Mouse (Mus musculus) brain, embryonic 14.5 days (tissue): ENCODE results near the gene Opcml. TPM values are rescaled to one million over a fixed set of nuclear protein-coding genes. Genes with fewer than 3 reads are reported as not detected.

ENCODE experiments used
- DNase-seq: peaks from one replicate; pipeline ENCODE4 v3.0.0-alpha.2; 2011; ENCODE audit warnings: low read depth
- CTCF ChIP-seq: fragments of 200-500 bp; IDR thresholded peaks from 2 replicates; pipeline ENCODE4 v1.5.1; 2012; ENCODE audit warnings: inconsistent platforms, mild to moderate bottlenecking, moderate library complexity, borderline replicate concordance; ENCODE audit not compliant: insufficient read depth, insufficient read length; ENCODE audit errors: extremely low read depth
- POLR2A ChIP-seq: fragments of 200-500 bp; IDR thresholded peaks from 2 replicates; pipeline ENCODE4 v1.6.1; 2012; ENCODE audit warnings: mild to moderate bottlenecking, inconsistent platforms, borderline replicate concordance; ENCODE audit not compliant: poor library complexity, insufficient read depth, insufficient read length, severe bottlenecking; ENCODE audit errors: extremely low read depth
- polyA plus RNA-seq: library from polyadenylated mRNA; depleted of rRNA; stranded (reverse); fragments of >200 nt; gene quantifications from 2 replicates; pipeline ENCODE4 v1.2.3, GENCODE M21; 2012

Gene Opcml
- polyA plus RNA-seq, 1 experiment = 22.0 TPM

DNA sequence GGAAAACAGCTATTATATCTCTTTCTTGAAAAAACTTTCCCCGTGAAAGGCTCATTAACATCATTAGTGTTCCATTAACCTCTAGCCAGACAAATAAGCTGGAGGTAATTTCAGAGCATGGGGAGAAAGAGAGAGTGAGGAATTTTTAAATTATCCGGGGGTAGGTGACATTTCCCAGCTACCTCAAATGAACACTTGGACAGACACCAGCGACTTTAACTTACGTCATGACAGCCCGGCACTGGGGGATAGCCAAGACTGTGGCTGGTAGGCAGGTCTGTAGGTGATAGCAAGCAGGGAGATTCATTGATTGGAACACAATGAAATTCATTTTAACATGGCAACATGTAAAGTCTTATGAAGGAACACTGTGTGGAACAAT lies 436.0 kb downstream of the Opcml start:
- TF ChIP-seq POLR2A = no peak
- TF ChIP-seq CTCF = no peak
- no peak for DNase-seq

GRCm38 (mm10) chr9:28238450-28238849 lies 447.9 kb downstream of the Opcml start:
- DNase-seq = peak; percentile 63
- TF ChIP-seq POLR2A (no peak), CTCF (no peak)

- TF ChIP-seq POLR2A (no peak), CTCF (peak; percentile 83)
- peak; percentile 82 for DNase-seq
Observed at GRCm38 (mm10) chr9:28247742-28248503, 457.3 kb downstream of the Opcml start.

DNA sequence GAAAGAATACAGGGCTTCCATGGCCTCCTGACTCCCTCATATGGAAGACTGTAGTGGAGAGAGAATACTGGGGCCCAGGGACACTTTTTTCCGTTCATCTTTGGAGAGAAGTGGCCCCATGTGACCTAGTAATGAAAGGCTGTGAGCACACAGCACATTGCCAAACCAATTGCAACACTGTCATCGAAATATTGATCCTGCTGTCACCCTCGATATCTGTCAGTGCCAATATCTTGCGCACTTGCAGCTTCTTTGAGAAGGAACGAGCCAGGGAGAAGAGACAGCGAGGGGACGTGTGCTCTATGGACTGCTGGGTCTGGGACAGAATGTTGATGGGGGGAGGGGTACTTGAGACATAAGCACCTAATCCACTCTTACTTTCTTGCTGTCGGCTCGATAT lies 460.8 kb downstream of the Opcml start:
- no peak for DNase-seq
- no peak for TF ChIP-seq CTCF
- no peak for TF ChIP-seq POLR2A

- peak; percentile 87 for DNase-seq
- TF ChIP-seq CTCF (no peak), POLR2A (no peak)
Observed at GRCm38 (mm10) chr9:28255128-28255904, 464.7 kb downstream of the Opcml start.

DNA sequence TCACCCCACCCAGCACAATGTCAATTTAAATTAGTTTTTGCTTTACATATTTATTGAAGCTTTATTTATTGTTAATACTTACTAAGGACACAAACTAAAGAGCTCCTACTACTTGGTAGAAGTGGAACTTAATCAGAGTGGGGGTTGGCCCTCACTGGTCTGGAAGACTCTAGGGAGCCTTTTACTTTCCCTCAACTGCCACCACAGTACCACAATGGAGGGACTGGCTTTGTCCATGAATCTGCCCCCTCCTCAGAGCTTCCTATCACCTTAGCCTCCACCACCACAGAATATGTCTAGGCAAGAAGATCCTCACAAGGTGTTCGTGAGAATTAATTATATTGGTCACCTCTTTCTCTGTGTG lies 465.3 kb downstream of the Opcml start:
- no peak for DNase-seq

GRCm38 (mm10) chr9:28261078-28261753 lies 470.6 kb downstream of the Opcml start:
- peak; percentile 85 for TF ChIP-seq CTCF
- no peak for TF ChIP-seq POLR2A
- peak; percentile 92 for DNase-seq

More for the DNA sequence above, 465.3 kb downstream of the Opcml start:
- no peak for TF ChIP-seq CTCF
- no peak for TF ChIP-seq POLR2A

- DNase-seq = no peak
- TF ChIP-seq POLR2A (no peak), CTCF (no peak)
Observed at GRCm38 (mm10) chr9:28262021-28262420, 471.4 kb downstream of the Opcml start.

DNA sequence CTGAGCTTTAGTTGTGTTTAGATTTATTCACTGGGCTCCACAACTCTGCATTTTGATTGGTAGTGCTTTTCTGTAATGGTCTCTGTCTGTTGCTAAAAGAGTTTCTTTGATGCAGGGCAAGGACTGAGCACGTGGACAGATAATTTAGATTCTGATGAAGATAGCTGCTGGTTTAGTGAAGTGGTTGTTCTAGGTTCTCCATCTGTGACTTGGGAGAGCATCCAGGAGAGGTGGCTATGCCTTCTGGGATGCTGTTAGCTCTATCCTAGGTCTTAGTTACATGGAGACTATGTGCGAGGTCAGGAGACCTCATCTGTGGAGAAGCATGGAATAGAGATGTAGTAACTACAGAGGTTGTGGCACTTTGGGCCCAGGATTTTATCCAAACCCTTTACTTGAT lies 472.3 kb downstream of the Opcml start:
- DNase-seq = no peak
- TF ChIP-seq CTCF = no peak
- TF ChIP-seq POLR2A = no peak

GRCm38 (mm10) chr9:28264761-28265160 lies 474.2 kb downstream of the Opcml start:
- no peak for DNase-seq
- TF ChIP-seq POLR2A = no peak
- TF ChIP-seq CTCF = no peak

- DNase-seq = no peak
- TF ChIP-seq CTCF = no peak
- TF ChIP-seq POLR2A = no peak
Observed at GRCm38 (mm10) chr9:28273816-28274215, 483.2 kb downstream of the Opcml start.
